Mouse (Mus musculus): Measurements from ENCODE around the gene Dph2. TPM values are rescaled to one million over a fixed set of nuclear protein-coding genes. Genes with fewer than 3 reads are reported as not detected.

Gene Dph2
- polyA plus RNA-seq, 1 experiment: 45.8 TPM

GRCm38 (mm10) chr4:117866083-117866482, 25.7 kb downstream of the Dph2 start:
- 77% methylated on average over 9 of the region's 9 CpGs for WGBS
- TF ChIP-seq POLR2A (IDR thresholded peaks at IDR 0.05; ENCODE audit: control insufficient read depth, extremely low read depth, insufficient read depth, low read length, poor library complexity): no peak
- no peak for TF ChIP-seq CTCF (IDR thresholded peaks at IDR 0.05; ENCODE audit: borderline replicate concordance, control insufficient read depth, extremely low read depth, insufficient read depth, low read length, poor library complexity)
- no peak overlapping the region for H3K4me3 ChIP-seq (ENCODE audit: control insufficient read depth, insufficient read depth, low read length)
- no peak overlapping the region for H3K27ac ChIP-seq (ENCODE audit: control insufficient read depth, insufficient read depth, low read length)
- H3K4me1 ChIP-seq (replicated peaks; ENCODE audit: control insufficient read depth, insufficient read depth, low read length): peaks cover 3% of the 10 kb centered on the region
- no peaks in the 10 kb centered on the region; the same call in 1 of the 2 replicates for H3K27me3 ChIP-seq (ENCODE audit: control insufficient read depth, insufficient read depth, low read length)
- H3K36me3 ChIP-seq (ENCODE audit: control insufficient read depth, insufficient read depth, low read length): no peaks in the 10 kb centered on the region
- DNase-seq: no peak

GRCm38 (mm10) chr4:117862823-117863222, 29.0 kb downstream of the Dph2 start:
- TF ChIP-seq CTCF (IDR thresholded peaks at IDR 0.05; ENCODE audit: borderline replicate concordance, control insufficient read depth, extremely low read depth, insufficient read depth, low read length, poor library complexity): no peak
- TF ChIP-seq POLR2A (IDR thresholded peaks at IDR 0.05; ENCODE audit: control insufficient read depth, extremely low read depth, insufficient read depth, low read length, poor library complexity): no peak
- DNase-seq: peak; percentile 11
- Histone ChIP-seq H3K4me3 (ENCODE audit: control insufficient read depth, insufficient read depth, low read length) (no peak overlapping the region), H3K27me3 (ENCODE audit: control insufficient read depth, insufficient read depth, low read length) (no peaks in the 10 kb centered on the region; the same call in 1 of the 2 replicates), H3K27ac (ENCODE audit: control insufficient read depth, insufficient read depth, low read length) (no peak overlapping the region), H3K36me3 (ENCODE audit: control insufficient read depth, insufficient read depth, low read length) (no peaks in the 10 kb centered on the region), H3K4me1 (replicated peaks; ENCODE audit: control insufficient read depth, insufficient read depth, low read length) (peaks cover 3% of the 10 kb centered on the region)
- WGBS: 82% methylated on average over 4 of the region's 4 CpGs

GRCm38 (mm10) chr4:117860570-117860969, 31.3 kb downstream of the Dph2 start:
- H3K27me3 ChIP-seq (ENCODE audit: control insufficient read depth, insufficient read depth, low read length): no peaks in the 10 kb centered on the region
- no peak overlapping the region for H3K4me3 ChIP-seq (ENCODE audit: control insufficient read depth, insufficient read depth, low read length)
- H3K27ac ChIP-seq (ENCODE audit: control insufficient read depth, insufficient read depth, low read length): no peak overlapping the region
- DNase-seq: no peak
- H3K4me1 ChIP-seq (replicated peaks; ENCODE audit: control insufficient read depth, insufficient read depth, low read length): peaks cover 3% of the 10 kb centered on the region
- no peak for TF ChIP-seq CTCF (IDR thresholded peaks at IDR 0.05; ENCODE audit: borderline replicate concordance, control insufficient read depth, extremely low read depth, insufficient read depth, low read length, poor library complexity)
- WGBS: 95% methylated on average over 9 of the region's 9 CpGs
- H3K36me3 ChIP-seq (ENCODE audit: control insufficient read depth, insufficient read depth, low read length): no peaks in the 10 kb centered on the region

GRCm38 (mm10) chr4:117858794-117859193, 33.0 kb downstream of the Dph2 start:
- DNase-seq: peak; percentile 65
- no peaks in the 10 kb centered on the region for H3K36me3 ChIP-seq (ENCODE audit: control insufficient read depth, insufficient read depth, low read length)
- H3K4me1 ChIP-seq (replicated peaks; ENCODE audit: control insufficient read depth, insufficient read depth, low read length): peaks cover 3% of the 10 kb centered on the region
- H3K27me3 ChIP-seq (ENCODE audit: control insufficient read depth, insufficient read depth, low read length): no peaks in the 10 kb centered on the region
- H3K4me3 ChIP-seq (ENCODE audit: control insufficient read depth, insufficient read depth, low read length): no peak overlapping the region
- TF ChIP-seq CTCF (IDR thresholded peaks at IDR 0.05; ENCODE audit: borderline replicate concordance, control insufficient read depth, extremely low read depth, insufficient read depth, low read length, poor library complexity): peak; percentile 66; the same call in 1 of the 2 replicates
- TF ChIP-seq POLR2A (IDR thresholded peaks at IDR 0.05; ENCODE audit: control insufficient read depth, extremely low read depth, insufficient read depth, low read length, poor library complexity): no peak
- WGBS: 77% methylated on average over 3 of the region's 3 CpGs
- no peak overlapping the region for H3K27ac ChIP-seq (ENCODE audit: control insufficient read depth, insufficient read depth, low read length)

- Histone ChIP-seq H3K27me3 (ENCODE audit: control insufficient read depth, insufficient read depth, low read length) (no peaks in the 10 kb centered on the region), H3K36me3 (ENCODE audit: control insufficient read depth, insufficient read depth, low read length) (no peaks in the 10 kb centered on the region), H3K27ac (ENCODE audit: control insufficient read depth, insufficient read depth, low read length) (no peak overlapping the region), H3K4me1 (replicated peaks; ENCODE audit: control insufficient read depth, insufficient read depth, low read length) (no peaks in the 10 kb centered on the region), H3K4me3 (ENCODE audit: control insufficient read depth, insufficient read depth, low read length) (no peak overlapping the region)
- WGBS: 94% methylated on average over 9 of the region's 9 CpGs
- TF ChIP-seq CTCF (IDR thresholded peaks at IDR 0.05; ENCODE audit: borderline replicate concordance, control insufficient read depth, extremely low read depth, insufficient read depth, low read length, poor library complexity) (no peak), POLR2A (IDR thresholded peaks at IDR 0.05; ENCODE audit: control insufficient read depth, extremely low read depth, insufficient read depth, low read length, poor library complexity) (no peak)
- no peak for DNase-seq
Observed at GRCm38 (mm10) chr4:117855146-117855545, 36.7 kb downstream of the Dph2 start.

- TF ChIP-seq POLR2A (IDR thresholded peaks at IDR 0.05; ENCODE audit: control insufficient read depth, extremely low read depth, insufficient read depth, low read length, poor library complexity): no peak
- H3K27me3 ChIP-seq (ENCODE audit: control insufficient read depth, insufficient read depth, low read length): no peaks in the 10 kb centered on the region
- DNase-seq: no peak
Observed at GRCm38 (mm10) chr4:117852152-117852868, 39.5 kb downstream of the Dph2 start.

GRCm38 (mm10) chr4:117850871-117851270, 41.0 kb downstream of the Dph2 start:
- H3K4me1 ChIP-seq (replicated peaks; ENCODE audit: control insufficient read depth, insufficient read depth, low read length): no peaks in the 10 kb centered on the region
- H3K36me3 ChIP-seq (ENCODE audit: control insufficient read depth, insufficient read depth, low read length): no peaks in the 10 kb centered on the region
- H3K4me3 ChIP-seq (ENCODE audit: control insufficient read depth, insufficient read depth, low read length): no peak overlapping the region
- WGBS: 86% methylated on average over 7 of the region's 7 CpGs
- H3K27ac ChIP-seq (ENCODE audit: control insufficient read depth, insufficient read depth, low read length): no peak overlapping the region
- no peak for DNase-seq
- TF ChIP-seq CTCF (IDR thresholded peaks at IDR 0.05; ENCODE audit: borderline replicate concordance, control insufficient read depth, extremely low read depth, insufficient read depth, low read length, poor library complexity) (no peak), POLR2A (IDR thresholded peaks at IDR 0.05; ENCODE audit: control insufficient read depth, extremely low read depth, insufficient read depth, low read length, poor library complexity) (no peak)
- no peaks in the 10 kb centered on the region for H3K27me3 ChIP-seq (ENCODE audit: control insufficient read depth, insufficient read depth, low read length)

More at GRCm38 (mm10) chr4:117852152-117852868, 39.5 kb downstream of the Dph2 start:
- no peak overlapping the region for H3K27ac ChIP-seq (ENCODE audit: control insufficient read depth, insufficient read depth, low read length)
- WGBS: 91% methylated on average over 10 of the region's 10 CpGs
- no peaks in the 10 kb centered on the region for H3K4me1 ChIP-seq (replicated peaks; ENCODE audit: control insufficient read depth, insufficient read depth, low read length)
- no peaks in the 10 kb centered on the region for H3K36me3 ChIP-seq (ENCODE audit: control insufficient read depth, insufficient read depth, low read length)
- H3K4me3 ChIP-seq (ENCODE audit: control insufficient read depth, insufficient read depth, low read length): no peak overlapping the region
